Mouse (Mus musculus): Measurements from ENCODE around the gene Camk1d.

- TF ChIP-seq CTCF (IDR thresholded peaks at IDR 0.05; ENCODE audit: control insufficient read depth, insufficient read depth, insufficient replicate concordance, low read depth, low read length) (no peak), POLR2A (IDR thresholded peaks at IDR 0.05; ENCODE audit: control insufficient read depth, low read depth, low read length) (no peak)
These were observed 7.7 kb downstream of the Camk1d start for GRCm38 (mm10) chr2:5706618-5707017.

Data from testis, adult 2 months (tissue).